Mouse (Mus musculus): Measurements from ENCODE around the gene Abca13.

GRCm38 (mm10) chr11:9647991-9648390, 456.2 kb downstream of the Abca13 start:
- TF ChIP-seq TAL1 (conservative IDR thresholded peaks at IDR 0.05; ENCODE audit: low read depth, low read length) (no peak), CTCF (IDR thresholded peaks at IDR 0.05; ENCODE audit: low read depth, low read length) (no peak), GATA1 (IDR thresholded peaks at IDR 0.05; ENCODE audit: borderline replicate concordance, low read length) (no peak), POLR2AphosphoS5 (IDR thresholded peaks at IDR 0.05; ENCODE audit: insufficient replicate concordance, low read depth, low read length) (no peak), GATA2 (IDR thresholded peaks at IDR 0.05; ENCODE audit: borderline replicate concordance, low read depth, low read length) (no peak)

Data from G1E (cell line).